Mouse (Mus musculus) midbrain, embryonic 14.5 days (tissue): ENCODE measurements around the gene Chia1. TPM values are rescaled to one million over a fixed set of nuclear protein-coding genes. Genes with fewer than 3 reads are reported as not detected.
"Not testable (repeated sequence)": the region's sequence is repeated elsewhere in the genome, so short reads cannot be mapped to it uniquely, and the experiment has no call there.

Source experiments
- ATAC-seq: fragments of 200-750 bp; cut with Nextera tagmentation; 2 replicates; pipeline ENCODE4 v1.8.0; 2017; ENCODE audit warnings: moderate number of reproducible peaks, moderate library complexity; ENCODE audit not compliant: low FRiP score, low TSS enrichment
- DNase-seq: peaks from one replicate; pipeline ENCODE4 v3.0.0-alpha.2; 2015
- H3K27ac ChIP-seq: fragments of 300-500 bp; sonication (generic); replicated peaks from 2 replicates; pipeline ENCODE4 v1.5.1; 2014; ENCODE audit warnings: mild to moderate bottlenecking, low read depth, low read length, moderate library complexity
- H3K27me3 ChIP-seq: fragments of 300-500 bp; sonication (generic); 2 replicates; pipeline ENCODE4 v1.6.1; 2014; ENCODE audit warnings: low read length, control low read depth, mixed read lengths; ENCODE audit not compliant: control insufficient read depth, insufficient read depth
- H3K36me3 ChIP-seq: fragments of 300-500 bp; sonication (generic); 2 replicates; pipeline ENCODE4 v1.6.1; 2014; ENCODE audit warnings: low read length, control low read depth; ENCODE audit not compliant: control insufficient read depth, insufficient read depth
- H3K4me1 ChIP-seq: fragments of 300-500 bp; sonication (generic); 2 replicates; pipeline ENCODE4 v1.6.1; 2014; ENCODE audit warnings: mild to moderate bottlenecking, antibody characterized with exemption, low read length, control low read depth; ENCODE audit not compliant: control insufficient read depth, insufficient read depth
- H3K4me2 ChIP-seq: fragments of 300-500 bp; sonication (generic); 2 replicates; pipeline ENCODE4 v1.6.1; 2014; ENCODE audit warnings: mild to moderate bottlenecking, low read length, moderate library complexity
- H3K4me3 ChIP-seq: fragments of 300-500 bp; sonication (generic); replicated peaks from 2 replicates; pipeline ENCODE4 v1.5.1; 2014; ENCODE audit warnings: low read depth, low read length
- H3K9ac ChIP-seq: fragments of 300-500 bp; sonication (generic); replicated peaks from 2 replicates; pipeline ENCODE4 v1.6.1; 2014; ENCODE audit warnings: mild to moderate bottlenecking, low read length, moderate library complexity
- H3K9me3 ChIP-seq: fragments of 300-500 bp; sonication (generic); 2 replicates; pipeline ENCODE4 v1.6.1; 2016; ENCODE audit warnings: low read length, control low read depth, mixed read lengths; ENCODE audit not compliant: control insufficient read depth
- WGBS: fragments of 180-500 bp; shearing (Covaris S2); extraction: QIAGEN DNeasy Blood & Tissue Kit; methylation state at CpG from one replicate; pipeline ENCODE4 v1.1.7; 2014; 5-methylcytosine and 5-hydroxymethylcytosine counted together
- polyA plus RNA-seq: library from polyadenylated mRNA; unstranded; fragments of >200 nt; fragmentation: Nextera tagmentation; extraction: Ambion mirVana; gene quantifications from 2 replicates; pipeline ENCODE4 v1.2.1, GENCODE M21; 2014

The Chia1 gene
- polyA plus RNA-seq, 1 experiment from 2014 or later, result 0.25 TPM

DNA sequence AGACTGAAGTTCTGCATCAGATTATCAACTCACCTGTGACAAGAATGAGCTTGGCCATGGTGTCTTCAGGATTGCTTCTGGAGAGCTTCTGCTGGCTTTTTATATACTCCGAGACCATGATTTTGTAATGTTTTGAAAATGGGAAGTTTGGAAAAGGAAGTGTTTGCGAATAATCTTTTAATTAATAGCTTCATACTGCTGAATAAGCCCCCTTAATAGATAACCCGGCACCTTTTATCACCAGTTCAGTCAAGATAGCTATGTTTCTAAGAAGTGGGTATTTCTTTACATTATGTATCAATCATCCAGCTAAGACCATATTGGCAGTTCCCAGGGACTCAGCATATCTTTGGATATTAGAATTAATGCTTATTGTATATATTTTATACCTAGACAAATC lies 54.4 kb downstream of the Chia1 start, which contains the start of gene Chil3:
Gene Chil3 (minus strand): TSS at position 101 of the 400 bp plus-strand sequence.
- Histone ChIP-seq H3K27ac (no peak within 1 kb of the TSS), H3K4me2 (no peak within 1 kb of the TSS), H3K4me1 (no peaks in the 10 kb centered on the region), H3K9ac (no peak within 1 kb of the TSS), H3K36me3 (no peaks in the 10 kb centered on the region), H3K27me3 (no peaks in the 10 kb centered on the region), H3K4me3 (no peak within 1 kb of the TSS), H3K9me3 (no peaks in the 10 kb centered on the region)
- no peak for DNase-seq
- 83% methylated on average over 3 of the region's 3 CpGs for WGBS
- ATAC-seq, result no peak

GRCm38 (mm10) chr3:106170522-106171053 lies 57.6 kb downstream of the Chia1 start:
- DNase-seq (no peak), ATAC-seq (no peak)
- Histone ChIP-seq H3K27ac (no peak overlapping the region), H3K36me3 (no peaks in the 10 kb centered on the region), H3K9me3 (no peaks in the 10 kb centered on the region), H3K27me3 (no peaks in the 10 kb centered on the region), H3K9ac (no peak overlapping the region), H3K4me3 (no peak overlapping the region), H3K4me2 (no peak overlapping the region), H3K4me1 (no peaks in the 10 kb centered on the region)
- 72% methylated on average over 1 of the region's 1 CpGs for WGBS

DNA sequence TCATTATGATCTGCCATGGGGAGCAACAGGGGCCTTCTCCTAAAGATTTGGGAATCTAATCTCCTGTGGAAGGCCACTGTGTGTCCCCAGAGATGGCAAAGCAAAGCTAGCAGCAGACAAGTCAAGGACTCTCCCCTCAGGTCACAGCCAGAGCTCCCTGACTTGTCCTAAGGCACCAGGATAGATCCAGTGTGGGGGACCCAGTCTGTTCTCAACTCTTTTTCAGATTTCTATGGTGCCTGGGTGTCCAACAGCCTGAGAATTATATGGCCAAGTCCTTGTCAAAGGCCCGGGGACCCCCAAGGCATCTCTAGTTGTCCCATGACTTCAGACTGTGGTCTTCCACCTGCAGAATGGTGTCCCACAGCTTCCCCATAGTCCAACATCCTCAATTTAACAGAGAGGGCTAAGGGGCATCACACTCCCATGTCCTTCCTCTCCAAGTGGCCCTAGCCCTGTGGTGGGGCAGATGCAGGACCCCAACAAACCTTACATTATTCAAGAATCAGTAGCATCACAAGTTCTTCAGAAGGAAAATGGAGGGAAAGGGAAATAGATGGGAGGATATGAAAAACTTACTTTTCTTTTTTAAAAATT lies 58.2 kb downstream of the Chia1 start:
- Histone ChIP-seq H3K27me3 (no peaks in the 10 kb centered on the region), H3K4me3 (no peak overlapping the region), H3K4me2 (no peak overlapping the region), H3K9ac (no peak overlapping the region), H3K4me1 (no peaks in the 10 kb centered on the region), H3K27ac (no peak overlapping the region), H3K9me3 (no peaks in the 10 kb centered on the region), H3K36me3 (no peaks in the 10 kb centered on the region)
- ATAC-seq, result peak; percentile 48; the same call in 1 of the 2 replicates
- WGBS, result 93% methylated on average over 1 of the region's 1 CpGs
- DNase-seq, result no peak

DNA sequence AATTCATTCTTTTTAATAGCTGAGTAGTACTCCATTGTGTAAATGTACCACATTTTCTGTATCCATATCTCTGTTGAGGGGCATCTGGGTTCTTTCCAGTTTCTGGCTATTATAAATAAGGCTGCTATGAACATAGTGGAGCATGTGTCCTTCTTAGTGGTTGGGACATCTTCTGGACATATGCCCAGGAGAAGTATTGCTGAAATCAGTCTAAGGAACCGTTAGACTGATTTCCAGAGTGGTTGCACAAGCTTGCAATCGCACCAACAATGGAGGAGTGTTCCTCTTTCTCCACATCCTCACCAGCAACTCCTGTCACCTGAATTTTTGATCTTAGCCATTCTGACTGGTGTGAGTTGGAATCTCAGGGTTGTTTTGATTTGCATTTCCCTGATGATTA lies 59.5 kb downstream of the Chia1 start:
- H3K27me3 ChIP-seq, H3K9ac ChIP-seq, H3K36me3 ChIP-seq, H3K4me2 ChIP-seq, H3K4me1 ChIP-seq, H3K27ac ChIP-seq, DNase-seq, H3K4me3 ChIP-seq, H3K9me3 ChIP-seq, ATAC-seq: not testable (repeated sequence)
- 77% methylated on average over 2 of the region's 2 CpGs for WGBS

GRCm38 (mm10) chr3:106174971-106175370 lies 61.9 kb downstream of the Chia1 start:
- not testable (repeated sequence) for DNase-seq, H3K27me3 ChIP-seq, H3K27ac ChIP-seq, H3K4me1 ChIP-seq, H3K9me3 ChIP-seq, H3K36me3 ChIP-seq, H3K4me3 ChIP-seq, H3K4me2 ChIP-seq, ATAC-seq, H3K9ac ChIP-seq
- 58% methylated on average over 2 of the region's 2 CpGs for WGBS

GRCm38 (mm10) chr3:106177509-106178189 lies 64.6 kb downstream of the Chia1 start:
- no peaks in the 10 kb centered on the region for H3K4me1 ChIP-seq
- no peaks in the 10 kb centered on the region for H3K27me3 ChIP-seq
- H3K9me3 ChIP-seq, result no peaks in the 10 kb centered on the region
- no peak overlapping the region for H3K4me3 ChIP-seq
- WGBS, result 82% methylated on average over 13 of the region's 13 CpGs
- H3K27ac ChIP-seq, result no peak overlapping the region
- peak; percentile 41; the same call in 1 of the 2 replicates for ATAC-seq
- H3K4me2 ChIP-seq, result no peak overlapping the region
- no peak for DNase-seq
- H3K36me3 ChIP-seq, result no peaks in the 10 kb centered on the region
- no peak overlapping the region for H3K9ac ChIP-seq

Other genes with a start within 250 kb of the Chia1 start
- gene Adora3, start 242.4 kb upstream of the Chia1 start, polyA plus RNA-seq, result not detected in 2 replicates
- gene Tmigd3, start 242.3 kb upstream of the Chia1 start, polyA plus RNA-seq, result not detected in 2 replicates
- 0.11 and 0.45 TPM in 2 replicates for gene I830077J02Rik, start 180.6 kb upstream of the Chia1 start, polyA plus RNA-seq
- gene Wdr77, start 153.9 kb upstream of the Chia1 start, polyA plus RNA-seq, result 86.4 and 94.8 TPM in 2 replicates
- gene Atp5f1, start 153.1 kb upstream of the Chia1 start, polyA plus RNA-seq, result 564 and 595 TPM in 2 replicates
- 4.8 and 6.2 TPM in 2 replicates for gene Ovgp1, start 139.5 kb upstream of the Chia1 start, polyA plus RNA-seq
- gene Pifo, start 98.6 kb upstream of the Chia1 start, polyA plus RNA-seq, result 3.0 and 5.2 TPM in 2 replicates
- gene Chil5, start 80.4 kb upstream of the Chia1 start, polyA plus RNA-seq, result not detected in 2 replicates
- not detected in 2 replicates for gene Chil3, start 54.3 kb downstream of the Chia1 start, polyA plus RNA-seq
- not detected in 2 replicates for gene Chil4, start 106.3 kb downstream of the Chia1 start, polyA plus RNA-seq